Mouse (Mus musculus) kidney, postnatal 36 days (tissue): ENCODE data around the gene Clec3b.

Experiments used
- DNase-seq, 2 experiments: peaks; one replicate each; pipeline ENCODE4 v3.0.0; 2021 to 2022; ENCODE audit warnings: mixed read lengths in 2 of 2

Gene Clec3b

GRCm38 (mm10) chr9:123156910-123157361 lies 6.2 kb downstream of the Clec3b start:
- peak; percentile 57 to 71 for DNase-seq

GRCm38 (mm10) chr9:123157699-123158098 lies 7.0 kb downstream of the Clec3b start:
- DNase-seq: no peak

- DNase-seq: peak; percentile 17 to 68
These were observed 7.5 kb downstream of the Clec3b start for GRCm38 (mm10) chr9:123158125-123158836.

- DNase-seq: peak; percentile 79 to 88
These were observed 8.6 kb downstream of the Clec3b start for GRCm38 (mm10) chr9:123159330-123159729.

- DNase-seq: no peak
These were observed 11.0 kb downstream of the Clec3b start for GRCm38 (mm10) chr9:123161792-123162191.

- DNase-seq: no peak
These were observed 12.4 kb downstream of the Clec3b start for GRCm38 (mm10) chr9:123162985-123163694.

GRCm38 (mm10) chr9:123165781-123166443 lies 15.2 kb downstream of the Clec3b start:
- peak; percentile 36 to 54 for DNase-seq

- DNase-seq: no peak
These were observed 23.0 kb downstream of the Clec3b start for GRCm38 (mm10) chr9:123173760-123174159.

GRCm38 (mm10) chr9:123174356-123174755 lies 23.6 kb downstream of the Clec3b start:
- DNase-seq: no peak

- DNase-seq: no peak
These were observed 26.8 kb downstream of the Clec3b start for GRCm38 (mm10) chr9:123177380-123178048.

- DNase-seq: peak; percentile 56 to 65
These were observed 29.3 kb downstream of the Clec3b start for GRCm38 (mm10) chr9:123180003-123180402.

GRCm38 (mm10) chr9:123183226-123183625 lies 32.5 kb downstream of the Clec3b start:
- DNase-seq: peak; percentile 70 to 86

- DNase-seq: no peak
These were observed 34.8 kb downstream of the Clec3b start for GRCm38 (mm10) chr9:123185546-123185945.

GRCm38 (mm10) chr9:123186151-123186550 lies 35.4 kb downstream of the Clec3b start:
- no peak for DNase-seq

- peak in 1 of 2 experiments; percentile 19 for DNase-seq
These were observed 36.8 kb downstream of the Clec3b start for GRCm38 (mm10) chr9:123187589-123187988.

GRCm38 (mm10) chr9:123188271-123188670 lies 37.5 kb downstream of the Clec3b start:
- no peak for DNase-seq

- peak; percentile 59 to 61 for DNase-seq
These were observed 49.4 kb downstream of the Clec3b start for GRCm38 (mm10) chr9:123200116-123200515.

- peak; percentile 48 to 59 for DNase-seq
These were observed 55.8 kb downstream of the Clec3b start for GRCm38 (mm10) chr9:123206526-123206925.

- DNase-seq: peak; percentile 86 to 91
These were observed 56.2 kb downstream of the Clec3b start for GRCm38 (mm10) chr9:123206948-123207347.
